Mouse (Mus musculus): Measurements from ENCODE around the gene 1700042G07Rik. TPM values are rescaled to one million over a fixed set of nuclear protein-coding genes. Genes with fewer than 3 reads are reported as not detected.
A peak's percentile ranks its signal among the peaks of the same experiment; 100 is the strongest.
"Not testable (repeated sequence)": the region's sequence is repeated elsewhere in the genome, so short reads cannot be mapped to it uniquely, and the experiment has no call there.

Gene 1700042G07Rik
- polyA plus RNA-seq, 1 experiment from 2014 or later, result not detected

GRCm38 (mm10) chr4:116206531-116206930, 33.4 kb downstream of the 1700042G07Rik start:
- no peak overlapping the region for H3K4me2 ChIP-seq
- no peaks in the 10 kb centered on the region for H3K27me3 ChIP-seq (ENCODE audit: control insufficient read depth, insufficient read depth, low read length)
- no peak overlapping the region for H3K9ac ChIP-seq (ENCODE audit: low read depth, low read length)
- no peaks in the 10 kb centered on the region for H3K4me1 ChIP-seq (ENCODE audit: control insufficient read depth, insufficient read depth, low read length)
- no peak overlapping the region for H3K27ac ChIP-seq (ENCODE audit: low read depth, low read length)
- ATAC-seq (replicated peaks; ENCODE audit: insufficient number of reproducible peaks, low FRiP score, low TSS enrichment), result no peak
- no peaks in the 10 kb centered on the region for H3K9me3 ChIP-seq (replicated peaks; ENCODE audit: control insufficient read depth, low read length)
- WGBS (ENCODE audit: insufficient replicate concordance), result 79% methylated on average over 4 of the region's 4 CpGs
- no peaks in the 10 kb centered on the region for H3K36me3 ChIP-seq (ENCODE audit: control insufficient read depth, insufficient read depth, low read length)
- H3K4me3 ChIP-seq (ENCODE audit: low read depth, low read length), result no peak overlapping the region

- no peak for ATAC-seq (replicated peaks; ENCODE audit: insufficient number of reproducible peaks, low FRiP score, low TSS enrichment)
- Histone ChIP-seq H3K27me3 (ENCODE audit: control insufficient read depth, insufficient read depth, low read length) (no peaks in the 10 kb centered on the region), H3K36me3 (ENCODE audit: control insufficient read depth, insufficient read depth, low read length) (no peaks in the 10 kb centered on the region), H3K4me3 (ENCODE audit: low read depth, low read length) (no peak overlapping the region), H3K27ac (ENCODE audit: low read depth, low read length) (no peak overlapping the region), H3K4me1 (ENCODE audit: control insufficient read depth, insufficient read depth, low read length) (no peaks in the 10 kb centered on the region), H3K4me2 (no peak overlapping the region), H3K9ac (ENCODE audit: low read depth, low read length) (no peak overlapping the region), H3K9me3 (replicated peaks; ENCODE audit: control insufficient read depth, low read length) (no peaks in the 10 kb centered on the region)
- WGBS (ENCODE audit: insufficient replicate concordance), result 80% methylated on average over 1 of the region's 1 CpGs
These were observed 35.7 kb downstream of the 1700042G07Rik start for GRCm38 (mm10) chr4:116208891-116209290.

GRCm38 (mm10) chr4:116215895-116216605, 42.9 kb downstream of the 1700042G07Rik start:
- H3K9ac ChIP-seq (ENCODE audit: low read depth, low read length), result no peak overlapping the region
- H3K4me2 ChIP-seq, result no peak overlapping the region
- WGBS (ENCODE audit: insufficient replicate concordance), result 85% methylated on average over 2 of the region's 2 CpGs
- no peak overlapping the region for H3K4me3 ChIP-seq (ENCODE audit: low read depth, low read length)
- H3K9me3 ChIP-seq (replicated peaks; ENCODE audit: control insufficient read depth, low read length), result no peaks in the 10 kb centered on the region
- no peaks in the 10 kb centered on the region for H3K36me3 ChIP-seq (ENCODE audit: control insufficient read depth, insufficient read depth, low read length)
- no peak overlapping the region for H3K27ac ChIP-seq (ENCODE audit: low read depth, low read length)
- no peaks in the 10 kb centered on the region for H3K27me3 ChIP-seq (ENCODE audit: control insufficient read depth, insufficient read depth, low read length)
- peaks cover 3% of the 10 kb centered on the region; the same call in 1 of the 2 replicates for H3K4me1 ChIP-seq (ENCODE audit: control insufficient read depth, insufficient read depth, low read length)
- no peak for ATAC-seq (replicated peaks; ENCODE audit: insufficient number of reproducible peaks, low FRiP score, low TSS enrichment)

- H3K9me3 ChIP-seq (replicated peaks; ENCODE audit: control insufficient read depth, low read length), result no peaks in the 10 kb centered on the region
- H3K27me3 ChIP-seq (ENCODE audit: control insufficient read depth, insufficient read depth, low read length), result no peaks in the 10 kb centered on the region
- no peak overlapping the region for H3K4me3 ChIP-seq (ENCODE audit: low read depth, low read length)
- no peaks in the 10 kb centered on the region for H3K36me3 ChIP-seq (ENCODE audit: control insufficient read depth, insufficient read depth, low read length)
- ATAC-seq (replicated peaks; ENCODE audit: insufficient number of reproducible peaks, low FRiP score, low TSS enrichment), result no peak
- H3K9ac ChIP-seq (ENCODE audit: low read depth, low read length), result no peak overlapping the region
- H3K4me1 ChIP-seq (ENCODE audit: control insufficient read depth, insufficient read depth, low read length), result peaks cover 3% of the 10 kb centered on the region; the same call in 1 of the 2 replicates
- 35% methylated on average over 2 of the region's 2 CpGs for WGBS (ENCODE audit: insufficient replicate concordance)
- no peak overlapping the region for H3K27ac ChIP-seq (ENCODE audit: low read depth, low read length)
- H3K4me2 ChIP-seq, result no peak overlapping the region
These were observed 43.9 kb downstream of the 1700042G07Rik start for GRCm38 (mm10) chr4:116217046-116217445.

GRCm38 (mm10) chr4:116217661-116218060, 44.5 kb downstream of the 1700042G07Rik start:
- not testable (repeated sequence) for H3K27ac ChIP-seq (ENCODE audit: low read depth, low read length); H3K27me3 ChIP-seq (ENCODE audit: control insufficient read depth, insufficient read depth, low read length); H3K4me2 ChIP-seq; H3K36me3 ChIP-seq (ENCODE audit: control insufficient read depth, insufficient read depth, low read length); H3K4me1 ChIP-seq (ENCODE audit: control insufficient read depth, insufficient read depth, low read length); ATAC-seq (replicated peaks; ENCODE audit: insufficient number of reproducible peaks, low FRiP score, low TSS enrichment); H3K9me3 ChIP-seq (replicated peaks; ENCODE audit: control insufficient read depth, low read length); H3K4me3 ChIP-seq (ENCODE audit: low read depth, low read length); H3K9ac ChIP-seq (ENCODE audit: low read depth, low read length)
- WGBS (ENCODE audit: insufficient replicate concordance), result 57% methylated on average over 1 of the region's 1 CpGs

GRCm38 (mm10) chr4:116219056-116219455, 45.9 kb downstream of the 1700042G07Rik start:
- Histone ChIP-seq H3K4me2 (no peak overlapping the region), H3K27ac (ENCODE audit: low read depth, low read length) (no peak overlapping the region), H3K4me3 (ENCODE audit: low read depth, low read length) (no peak overlapping the region), H3K4me1 (ENCODE audit: control insufficient read depth, insufficient read depth, low read length) (peaks cover 3% of the 10 kb centered on the region; the same call in 1 of the 2 replicates), H3K9me3 (replicated peaks; ENCODE audit: control insufficient read depth, low read length) (no peaks in the 10 kb centered on the region), H3K9ac (ENCODE audit: low read depth, low read length) (no peak overlapping the region), H3K27me3 (ENCODE audit: control insufficient read depth, insufficient read depth, low read length) (no peaks in the 10 kb centered on the region), H3K36me3 (ENCODE audit: control insufficient read depth, insufficient read depth, low read length) (no peaks in the 10 kb centered on the region)
- WGBS (ENCODE audit: insufficient replicate concordance), result 84% methylated on average over 1 of the region's 1 CpGs
- ATAC-seq (replicated peaks; ENCODE audit: insufficient number of reproducible peaks, low FRiP score, low TSS enrichment), result no peak

GRCm38 (mm10) chr4:116220071-116220650, 47.0 kb downstream of the 1700042G07Rik start:
- Histone ChIP-seq H3K4me2 (peak overlapping the region; percentile 83), H3K9ac (ENCODE audit: low read depth, low read length) (peak overlapping the region; percentile 98), H3K27me3 (ENCODE audit: control insufficient read depth, insufficient read depth, low read length) (no peaks in the 10 kb centered on the region), H3K27ac (ENCODE audit: low read depth, low read length) (peak overlapping the region; percentile 98), H3K36me3 (ENCODE audit: control insufficient read depth, insufficient read depth, low read length) (no peaks in the 10 kb centered on the region), H3K4me1 (ENCODE audit: control insufficient read depth, insufficient read depth, low read length) (peaks cover 3% of the 10 kb centered on the region; the same call in 1 of the 2 replicates), H3K9me3 (replicated peaks; ENCODE audit: control insufficient read depth, low read length) (no peaks in the 10 kb centered on the region), H3K4me3 (ENCODE audit: low read depth, low read length) (peak overlapping the region; percentile 76)
- no peak for ATAC-seq (replicated peaks; ENCODE audit: insufficient number of reproducible peaks, low FRiP score, low TSS enrichment)
- 6% methylated on average over 6 of the region's 6 CpGs for WGBS (ENCODE audit: insufficient replicate concordance)

GRCm38 (mm10) chr4:116220780-116221139, 47.6 kb downstream of the 1700042G07Rik start:
- H3K4me3 ChIP-seq (ENCODE audit: low read depth, low read length), result peak overlapping the region; percentile 76
- H3K4me1 ChIP-seq (ENCODE audit: control insufficient read depth, insufficient read depth, low read length), result peaks cover 3% of the 10 kb centered on the region; the same call in 1 of the 2 replicates
- ATAC-seq (replicated peaks; ENCODE audit: insufficient number of reproducible peaks, low FRiP score, low TSS enrichment), result peak; percentile 55
- H3K9me3 ChIP-seq (replicated peaks; ENCODE audit: control insufficient read depth, low read length), result no peaks in the 10 kb centered on the region
- WGBS (ENCODE audit: insufficient replicate concordance), result 0% methylated on average over 24 of the region's 26 CpGs
- H3K27me3 ChIP-seq (ENCODE audit: control insufficient read depth, insufficient read depth, low read length), result no peaks in the 10 kb centered on the region
- no peaks in the 10 kb centered on the region for H3K36me3 ChIP-seq (ENCODE audit: control insufficient read depth, insufficient read depth, low read length)
- peak overlapping the region; percentile 98 for H3K9ac ChIP-seq (ENCODE audit: low read depth, low read length)
- H3K4me2 ChIP-seq, result peak overlapping the region; percentile 83
- peak overlapping the region; percentile 98 for H3K27ac ChIP-seq (ENCODE audit: low read depth, low read length)

Measured in heart, embryonic 11.5 days (tissue).